Mouse (Mus musculus) left cerebral cortex, adult 2 months (tissue): Measurements from ENCODE around the gene Nup85. TPM values are rescaled to one million over a fixed set of nuclear protein-coding genes. Genes with fewer than 3 reads are reported as not detected.

Experiments used
- DNase-seq, 2 experiments: peaks; one replicate each; pipeline ENCODE4 v3.0.0; 2021 to 2022; ENCODE audit warnings: low spot score in 2 of 2, mixed read lengths in 1 of 2; ENCODE audit errors: extremely low spot score in 1 of 2
- H3K27ac ChIP-seq: fragments of 200-600 bp; 2 replicates; pipeline ENCODE4 v1.8.1; 2022
- H3K4me3 ChIP-seq: fragments of 200-600 bp; 2 replicates; pipeline ENCODE4 v1.8.1; 2022
- CTCF ChIP-seq: fragments of 200-600 bp; IDR thresholded peaks from 2 replicates; pipeline ENCODE4 v1.8.1; 2022; ENCODE audit warnings: antibody characterized with exemption, mild to moderate bottlenecking, moderate library complexity
- intact Hi-C: fragments of 180-260 bp; cut with DNase I; formaldehyde crosslinking; loops from one replicate; pipeline ENCODE4 v1.15.1; 2025
- total RNA-seq, 2 experiments: library from RNA; stranded (reverse); gene quantifications; 2 replicates each; pipeline ENCODE4 v1.2.3; 2021

The Nup85 gene
- total RNA-seq, 2 experiments from 2014 or later = 48.3 to 52.7 TPM

GRCm38 (mm10) chr11:115584376-115585073, 20.3 kb downstream of the Nup85 start:
- no peak for TF ChIP-seq CTCF
- intact Hi-C loops = no loop called here
- no peak overlapping the region for H3K4me3 ChIP-seq
- no peak for DNase-seq
- H3K27ac ChIP-seq = no peak overlapping the region

- TF ChIP-seq CTCF = no peak
- Histone ChIP-seq H3K4me3 (no peak overlapping the region), H3K27ac (no peak overlapping the region)
- intact Hi-C loops = no loop called here
- DNase-seq = no peak
Observed at GRCm38 (mm10) chr11:115585573-115586100, 21.4 kb downstream of the Nup85 start.

GRCm38 (mm10) chr11:115586403-115586802, 22.2 kb downstream of the Nup85 start:
- TF ChIP-seq CTCF = no peak
- H3K4me3 ChIP-seq = no peak overlapping the region
- no peak overlapping the region for H3K27ac ChIP-seq
- intact Hi-C loops = no loop called here
- DNase-seq = no peak

- no peak for TF ChIP-seq CTCF
- intact Hi-C loops = no loop called here
- DNase-seq = no peak
- Histone ChIP-seq H3K4me3 (no peak overlapping the region), H3K27ac (no peak overlapping the region)
Observed at GRCm38 (mm10) chr11:115587984-115588383, 23.8 kb downstream of the Nup85 start.

GRCm38 (mm10) chr11:115590526-115591075, 26.4 kb downstream of the Nup85 start:
- intact Hi-C loops = loop anchor here (2.0 kb wide), 1 partner anchor 22 kb away; no protein-coding TSS in a partner anchor
- H3K4me3 ChIP-seq = no peak overlapping the region

GRCm38 (mm10) chr11:115595209-115595608, 31.0 kb downstream of the Nup85 start:
- Histone ChIP-seq H3K4me3 (no peak overlapping the region), H3K27ac (no peak overlapping the region)
- no peak for DNase-seq
- TF ChIP-seq CTCF = peak; percentile 23
- intact Hi-C loops = no loop called here

More at GRCm38 (mm10) chr11:115590526-115591075, 26.4 kb downstream of the Nup85 start:
- DNase-seq = no peak
- no peak overlapping the region for H3K27ac ChIP-seq
- TF ChIP-seq CTCF = no peak

- intact Hi-C loops = no loop called here
- no peak for TF ChIP-seq CTCF
- Histone ChIP-seq H3K4me3 (no peak overlapping the region), H3K27ac (no peak overlapping the region)
- DNase-seq = no peak
Observed at GRCm38 (mm10) chr11:115598309-115598708, 34.1 kb downstream of the Nup85 start.

- peak in 1 of 2 experiments; percentile 43 for DNase-seq
- no peak overlapping the region for H3K27ac ChIP-seq
- TF ChIP-seq CTCF = no peak
- intact Hi-C loops = loop anchor here (5.0 kb wide), 1 partner anchor 117 kb away; no protein-coding TSS in a partner anchor
- no peak overlapping the region for H3K4me3 ChIP-seq
Observed at GRCm38 (mm10) chr11:115599722-115600121, 35.5 kb downstream of the Nup85 start.

GRCm38 (mm10) chr11:115600743-115601142, 36.5 kb downstream of the Nup85 start:
- no peak for DNase-seq
- Histone ChIP-seq H3K27ac (no peak overlapping the region), H3K4me3 (no peak overlapping the region)
- no peak for TF ChIP-seq CTCF
- intact Hi-C loops = loop anchor here (5.0 kb wide), 1 partner anchor 118 kb away; no protein-coding TSS in a partner anchor

GRCm38 (mm10) chr11:115601174-115601573, 36.9 kb downstream of the Nup85 start:
- intact Hi-C loops = loop anchor here (5.0 kb wide), 1 partner anchor 119 kb away; no protein-coding TSS in a partner anchor
- TF ChIP-seq CTCF = no peak
- H3K4me3 ChIP-seq = no peak overlapping the region
- DNase-seq = no peak
- no peak overlapping the region for H3K27ac ChIP-seq

GRCm38 (mm10) chr11:115603128-115603475, 38.9 kb downstream of the Nup85 start:
- H3K4me3 ChIP-seq = peak overlapping the region; percentile 99
- H3K27ac ChIP-seq = peak overlapping the region; percentile 99
- intact Hi-C loops = loop anchor here (5.0 kb wide), 1 partner anchor 121 kb away; no protein-coding TSS in a partner anchor
- no peak for TF ChIP-seq CTCF
- DNase-seq = no peak
